Mouse (Mus musculus) thymus, postnatal 10 days (tissue): ENCODE data around the gene Cyb5b.

Experiments
- DNase-seq, 2 experiments: peaks; one replicate each; pipeline ENCODE4 v3.0.0; 2021; ENCODE audit warnings: low spot score in 2 of 2

Cyb5b gene

GRCm38 (mm10) chr8:107227011-107227626 lies 76.7 kb downstream of the Cyb5b start:
- DNase-seq, result no peak

DNA sequence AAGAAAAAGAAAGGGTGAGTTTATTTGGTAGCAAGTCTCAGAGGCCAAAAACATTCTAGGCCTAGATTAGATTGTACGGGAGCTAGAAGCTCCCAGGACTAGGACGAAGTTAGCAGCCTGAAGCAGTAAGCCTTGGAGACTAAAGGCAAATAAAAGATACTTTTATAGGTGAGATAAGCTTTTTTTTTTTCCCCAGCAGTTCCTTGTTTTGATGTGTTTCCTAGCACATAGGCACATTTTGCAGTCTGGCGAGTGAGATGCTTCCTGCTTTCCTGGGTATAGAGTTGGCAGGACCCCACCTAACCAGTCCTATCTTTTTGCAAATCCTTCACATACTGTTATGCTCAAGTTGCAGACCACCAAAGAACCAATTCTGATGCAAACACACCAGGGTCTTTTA lies 82.8 kb downstream of the Cyb5b start:
- no peak for DNase-seq

DNA sequence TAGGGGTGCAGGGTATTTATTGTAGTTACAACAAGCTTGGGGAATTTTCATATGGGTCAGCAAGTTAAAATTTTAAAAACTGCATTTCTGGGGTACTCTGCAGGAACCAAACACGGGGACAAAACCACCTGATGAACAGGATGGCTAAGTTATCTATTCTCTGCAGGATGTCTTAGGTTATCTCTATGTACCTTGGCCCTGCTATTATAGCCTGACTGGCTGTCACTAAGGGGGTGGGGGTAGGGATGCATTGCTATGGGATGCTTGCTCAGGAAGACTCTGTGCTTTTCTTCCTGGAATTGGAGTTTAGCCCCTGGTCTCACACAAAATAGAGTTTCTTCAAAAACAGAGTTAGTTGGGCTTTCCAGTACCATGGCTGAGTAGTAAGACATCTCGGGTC lies 83.3 kb downstream of the Cyb5b start:
- DNase-seq, result no peak
